Mouse (Mus musculus) limb, embryonic 11.5 days (tissue): ENCODE measurements around the gene Fam49a. TPM values are rescaled to one million over a fixed set of nuclear protein-coding genes. Genes with fewer than 3 reads are reported as not detected.

Experiments
- ATAC-seq: fragments of 200-750 bp; cut with Nextera tagmentation; 2 replicates; pipeline ENCODE4 v1.8.0; 2017; ENCODE audit warnings: low read depth; ENCODE audit not compliant: insufficient number of reproducible peaks, low FRiP score, low TSS enrichment
- DNase-seq: peaks from one replicate; pipeline ENCODE4 v3.0.0-alpha.2; 2015; ENCODE audit warnings: low spot score
- H3K27ac ChIP-seq: fragments of 300-500 bp; sonication (generic); replicated peaks from 2 replicates; pipeline ENCODE4 v1.5.1; 2014; ENCODE audit warnings: low read depth, mild to moderate bottlenecking, low read length
- H3K27me3 ChIP-seq: fragments of 300-500 bp; sonication (generic); 2 replicates; pipeline ENCODE4 v1.6.1; 2014; ENCODE audit warnings: mild to moderate bottlenecking, low read length, mixed read lengths; ENCODE audit not compliant: control insufficient read depth, insufficient read depth
- H3K36me3 ChIP-seq: fragments of 300-500 bp; sonication (generic); 2 replicates; pipeline ENCODE4 v1.6.1; 2014; ENCODE audit warnings: mild to moderate bottlenecking, low read length, moderate library complexity, mixed read lengths; ENCODE audit not compliant: control insufficient read depth, insufficient read depth
- H3K4me1 ChIP-seq: fragments of 300-500 bp; sonication (generic); 2 replicates; pipeline ENCODE4 v1.6.1; 2014; ENCODE audit warnings: low read length, mixed read lengths; ENCODE audit not compliant: control insufficient read depth, insufficient read depth
- H3K4me2 ChIP-seq: fragments of 300-500 bp; sonication (generic); 2 replicates; pipeline ENCODE4 v1.6.1; 2014; ENCODE audit warnings: low read depth, mild to moderate bottlenecking, moderate library complexity; ENCODE audit not compliant: severe bottlenecking
- H3K4me3 ChIP-seq: fragments of 300-500 bp; sonication (generic); 2 replicates; pipeline ENCODE4 v1.5.1; 2014; ENCODE audit warnings: low read depth, low read length
- H3K9ac ChIP-seq: fragments of 300-500 bp; sonication (generic); 2 replicates; pipeline ENCODE4 v1.6.1; 2014; ENCODE audit warnings: mild to moderate bottlenecking, low read length
- H3K9me3 ChIP-seq: fragments of 300-500 bp; sonication (generic); 2 replicates; pipeline ENCODE4 v1.6.1; 2016; ENCODE audit warnings: low read length; ENCODE audit not compliant: control insufficient read depth
- WGBS: fragments of 180-500 bp; shearing (Covaris S2); extraction: QIAGEN DNeasy Blood & Tissue Kit; methylation state at CpG from one replicate; pipeline ENCODE4 v1.1.7; 2014; 5-methylcytosine and 5-hydroxymethylcytosine counted together
- polyA plus RNA-seq: library from polyadenylated mRNA; unstranded; fragments of >200 nt; fragmentation: Nextera tagmentation; extraction: Ambion mirVana; gene quantifications from 2 replicates; pipeline ENCODE4 v1.2.1, GENCODE M21; 2014

The Fam49a gene
- polyA plus RNA-seq, 1 experiment from 2014 or later: 7.5 TPM

- Histone ChIP-seq H3K27me3 (no peaks in the 10 kb centered on the region), H3K9ac (no peak overlapping the region), H3K4me2 (peak overlapping the region; percentile 18; the same call in 1 of the 2 replicates), H3K4me3 (no peak overlapping the region), H3K9me3 (no peaks in the 10 kb centered on the region), H3K4me1 (peaks cover 3% of the 10 kb centered on the region; the same call in 1 of the 2 replicates), H3K36me3 (no peaks in the 10 kb centered on the region), H3K27ac (peak overlapping the region; percentile 36; the same call in 1 of the 2 replicates)
- DNase-seq: peak; percentile 74
- ATAC-seq: peak; percentile 79
- WGBS: 19% methylated on average over 15 of the region's 15 CpGs
These were observed 139.6 kb downstream of the Fam49a start for GRCm38 (mm10) chr12:12401504-12401903.

- Histone ChIP-seq H3K4me3 (no peak overlapping the region), H3K4me2 (peak overlapping the region; percentile 16; the same call in 1 of the 2 replicates), H3K9me3 (no peaks in the 10 kb centered on the region), H3K27me3 (no peaks in the 10 kb centered on the region), H3K27ac (peak overlapping the region; percentile 37; the same call in 1 of the 2 replicates), H3K9ac (no peak overlapping the region; the same call in 1 of the 2 replicates), H3K36me3 (no peaks in the 10 kb centered on the region), H3K4me1 (peaks cover 3% of the 10 kb centered on the region; the same call in 1 of the 2 replicates)
- WGBS: 44% methylated on average over 10 of the region's 10 CpGs
- DNase-seq (peak; percentile 57), ATAC-seq (peak; percentile 26; the same call in 1 of the 2 replicates)
These were observed 143.7 kb downstream of the Fam49a start for GRCm38 (mm10) chr12:12405491-12406110.

GRCm38 (mm10) chr12:12409044-12409443 lies 147.1 kb downstream of the Fam49a start:
- ATAC-seq: no peak
- peaks cover 3% of the 10 kb centered on the region; the same call in 1 of the 2 replicates for H3K4me1 ChIP-seq
- H3K9ac ChIP-seq: no peak overlapping the region
- 85% methylated on average over 5 of the region's 5 CpGs for WGBS
- no peak for DNase-seq
- no peak overlapping the region for H3K4me2 ChIP-seq
- H3K27me3 ChIP-seq: no peaks in the 10 kb centered on the region
- no peaks in the 10 kb centered on the region for H3K9me3 ChIP-seq
- H3K36me3 ChIP-seq: no peaks in the 10 kb centered on the region
- no peak overlapping the region for H3K4me3 ChIP-seq
- H3K27ac ChIP-seq: no peak overlapping the region

GRCm38 (mm10) chr12:12412674-12413073 lies 150.7 kb downstream of the Fam49a start:
- H3K9ac ChIP-seq: no peak overlapping the region
- no peak for ATAC-seq

GRCm38 (mm10) chr12:12420423-12420822 lies 158.5 kb downstream of the Fam49a start:
- DNase-seq: no peak
- Histone ChIP-seq H3K9me3 (no peaks in the 10 kb centered on the region), H3K36me3 (no peaks in the 10 kb centered on the region), H3K9ac (no peak overlapping the region), H3K4me1 (0 out of 2 replicates have a peak, but pooled peaks cover 3% of the 10 kb centered on the region), H3K27me3 (no peaks in the 10 kb centered on the region), H3K4me2 (no peak overlapping the region), H3K4me3 (no peak overlapping the region), H3K27ac (no peak overlapping the region)
- ATAC-seq: no peak
- 3% methylated on average over 2 of the region's 2 CpGs for WGBS

More at GRCm38 (mm10) chr12:12412674-12413073, 150.7 kb downstream of the Fam49a start:
- DNase-seq: peak; percentile 92
- Histone ChIP-seq H3K36me3 (no peaks in the 10 kb centered on the region), H3K4me2 (no peak overlapping the region), H3K27ac (no peak overlapping the region), H3K27me3 (no peaks in the 10 kb centered on the region), H3K4me3 (no peak overlapping the region), H3K4me1 (0 out of 2 replicates have a peak, but pooled peaks cover 3% of the 10 kb centered on the region), H3K9me3 (no peaks in the 10 kb centered on the region)
- WGBS: 25% methylated on average over 5 of the region's 5 CpGs

- H3K4me1 ChIP-seq: 0 out of 2 replicates have a peak, but pooled peaks cover 3% of the 10 kb centered on the region
These were observed 159.1 kb downstream of the Fam49a start for GRCm38 (mm10) chr12:12420841-12421579.

GRCm38 (mm10) chr12:12421580-12421878 lies 159.6 kb downstream of the Fam49a start:
- H3K4me3 ChIP-seq: no peak overlapping the region
- 76% methylated on average over 8 of the region's 8 CpGs for WGBS
- no peak overlapping the region for H3K27ac ChIP-seq
- H3K9ac ChIP-seq: no peak overlapping the region
- H3K9me3 ChIP-seq: no peaks in the 10 kb centered on the region
- H3K27me3 ChIP-seq: no peaks in the 10 kb centered on the region
- H3K36me3 ChIP-seq: no peaks in the 10 kb centered on the region
- ATAC-seq: no peak
- no peak for DNase-seq
- H3K4me1 ChIP-seq: 0 out of 2 replicates have a peak, but pooled peaks cover 3% of the 10 kb centered on the region
- H3K4me2 ChIP-seq: no peak overlapping the region

More at GRCm38 (mm10) chr12:12420841-12421579, 159.1 kb downstream of the Fam49a start:
- DNase-seq: peak; percentile 93
- no peaks in the 10 kb centered on the region for H3K27me3 ChIP-seq
- H3K4me2 ChIP-seq: peak overlapping the region; percentile 38
- ATAC-seq: peak; percentile 93
- H3K4me3 ChIP-seq: peak overlapping the region; percentile 7
- WGBS: 15% methylated on average over 25 of the region's 25 CpGs
- no peak overlapping the region for H3K27ac ChIP-seq
- H3K9ac ChIP-seq: peak overlapping the region; percentile 52
- H3K36me3 ChIP-seq: no peaks in the 10 kb centered on the region
- H3K9me3 ChIP-seq: no peaks in the 10 kb centered on the region

- ATAC-seq (no peak), DNase-seq (no peak)
- H3K4me3 ChIP-seq: no peak overlapping the region
- H3K4me2 ChIP-seq: no peak overlapping the region
- H3K36me3 ChIP-seq: no peaks in the 10 kb centered on the region
- H3K4me1 ChIP-seq: 0 out of 2 replicates have a peak, but pooled peaks cover 3% of the 10 kb centered on the region
- H3K27me3 ChIP-seq: no peaks in the 10 kb centered on the region
- no peaks in the 10 kb centered on the region for H3K9me3 ChIP-seq
- 81% methylated on average over 5 of the region's 5 CpGs for WGBS
- H3K27ac ChIP-seq: no peak overlapping the region
- no peak overlapping the region for H3K9ac ChIP-seq
These were observed 163.2 kb downstream of the Fam49a start for GRCm38 (mm10) chr12:12425188-12425587.
